Mouse (Mus musculus) retina, postnatal 7 days (tissue): ENCODE data around the gene Olfr65.

Source experiments
- DNase-seq: peaks from one replicate; pipeline ENCODE4 v3.0.0-alpha.2; 2012; ENCODE audit warnings: low read depth, low spot score

The Olfr65 gene

GRCm38 (mm10) chr7:103903187-103903586 lies at the start of gene Olfr65:
Gene Olfr65 (plus strand): TSS chr7:103903487.
- no peak for DNase-seq

DNA sequence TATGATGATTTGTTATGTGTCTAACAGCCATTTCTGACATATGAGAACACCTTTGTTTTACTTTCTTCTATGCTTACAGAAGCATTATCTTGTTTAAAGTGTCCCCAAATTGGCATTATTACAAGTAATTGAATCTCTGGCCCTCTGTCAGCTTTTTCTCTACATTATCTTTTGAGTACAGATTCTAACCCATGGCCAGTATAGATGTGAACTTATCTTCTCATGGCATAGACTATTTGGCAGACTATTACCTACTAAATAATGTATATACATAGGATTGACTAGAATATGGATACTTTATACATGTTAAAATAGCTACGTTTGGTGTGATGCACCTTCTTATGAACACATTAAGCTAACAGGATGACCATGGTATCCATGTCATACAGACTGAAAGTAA lies 48.6 kb upstream of the Olfr65 start:
- DNase-seq = no peak

DNA sequence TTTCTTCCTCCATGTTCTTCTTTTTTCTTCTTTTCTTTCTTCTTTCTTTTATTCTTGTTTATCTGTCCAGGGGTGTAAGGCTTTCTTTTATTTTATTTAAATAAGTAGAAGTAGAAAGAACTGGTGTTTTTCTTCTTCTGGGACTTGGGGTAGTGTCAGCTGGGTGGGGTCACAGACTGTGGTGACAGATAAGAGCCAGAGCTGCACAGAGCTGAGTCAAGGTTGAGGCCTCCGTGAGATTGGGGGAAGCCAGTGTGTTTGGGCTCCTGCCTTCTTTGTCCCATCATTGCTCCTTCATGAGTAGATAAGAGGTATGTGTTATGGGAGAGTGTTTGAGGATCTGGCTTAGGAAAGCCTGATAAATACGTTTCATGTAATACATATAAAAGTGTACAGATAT lies 44.2 kb upstream of the Olfr65 start:
- no peak for DNase-seq

GRCm38 (mm10) chr7:103860855-103861254 lies 42.4 kb upstream of the Olfr65 start:
- no peak for DNase-seq

DNA sequence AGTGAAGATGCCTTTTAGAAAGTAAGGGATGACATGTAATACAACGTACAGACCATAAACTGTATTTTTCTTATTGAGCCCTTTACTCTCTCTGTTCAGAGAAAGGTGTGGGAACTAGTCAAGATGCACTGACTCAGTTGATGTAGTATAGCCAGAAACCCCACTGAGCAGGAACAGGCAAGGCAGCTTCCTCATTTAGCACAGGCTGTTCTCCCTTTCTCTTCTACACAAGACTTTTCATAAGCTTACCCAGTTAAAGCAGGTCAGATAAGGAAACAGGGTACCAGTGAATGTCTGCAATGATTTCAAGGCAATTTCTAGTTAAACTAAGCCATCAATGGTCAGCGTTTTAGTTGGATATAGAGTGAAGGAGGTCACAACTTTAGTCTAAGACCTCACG lies 41.8 kb upstream of the Olfr65 start:
- no peak for DNase-seq

GRCm38 (mm10) chr7:103865716-103866115 lies 37.6 kb upstream of the Olfr65 start:
- no peak for DNase-seq

GRCm38 (mm10) chr7:103870667-103871066 lies 32.6 kb upstream of the Olfr65 start:
- no peak for DNase-seq

GRCm38 (mm10) chr7:103873064-103873463 lies 30.2 kb upstream of the Olfr65 start:
- no peak for DNase-seq

GRCm38 (mm10) chr7:103874451-103874850 lies 28.8 kb upstream of the Olfr65 start:
- no peak for DNase-seq

GRCm38 (mm10) chr7:103877093-103877492 lies 26.2 kb upstream of the Olfr65 start:
- no peak for DNase-seq

- no peak for DNase-seq
These were observed 17.1 kb upstream of the Olfr65 start, which contains the start of gene Olfr66 for GRCm38 (mm10) chr7:103886152-103886551. Gene Olfr66 (minus strand): TSS chr7:103886252.

DNA sequence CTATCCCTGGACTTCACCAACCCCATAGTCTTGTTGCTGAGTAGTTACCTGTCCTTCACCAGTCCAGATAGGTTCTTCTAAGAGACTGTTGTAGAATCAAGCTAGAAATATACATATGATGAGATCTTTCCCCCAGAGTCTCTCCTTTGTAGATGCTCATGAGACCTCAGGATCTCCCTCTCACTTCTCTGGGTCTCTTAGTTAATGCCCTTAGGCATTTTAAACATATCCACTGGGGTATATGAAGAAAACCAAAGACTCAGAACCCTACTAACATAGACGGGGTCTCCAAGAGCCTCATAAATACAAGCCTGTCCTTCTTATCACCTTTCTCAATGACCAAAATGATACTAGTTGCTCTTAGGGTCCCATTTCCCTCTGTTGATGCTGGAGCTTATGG lies 8.9 kb upstream of the Olfr65 start, which contains the start of gene Olfr64:
Olfr64 (minus strand) TSS at position 101 of the 400 bp plus-strand sequence.
- no peak for DNase-seq

- no peak for DNase-seq
These were observed 6.8 kb downstream of the Olfr65 start for GRCm38 (mm10) chr7:103910047-103910446.

DNA sequence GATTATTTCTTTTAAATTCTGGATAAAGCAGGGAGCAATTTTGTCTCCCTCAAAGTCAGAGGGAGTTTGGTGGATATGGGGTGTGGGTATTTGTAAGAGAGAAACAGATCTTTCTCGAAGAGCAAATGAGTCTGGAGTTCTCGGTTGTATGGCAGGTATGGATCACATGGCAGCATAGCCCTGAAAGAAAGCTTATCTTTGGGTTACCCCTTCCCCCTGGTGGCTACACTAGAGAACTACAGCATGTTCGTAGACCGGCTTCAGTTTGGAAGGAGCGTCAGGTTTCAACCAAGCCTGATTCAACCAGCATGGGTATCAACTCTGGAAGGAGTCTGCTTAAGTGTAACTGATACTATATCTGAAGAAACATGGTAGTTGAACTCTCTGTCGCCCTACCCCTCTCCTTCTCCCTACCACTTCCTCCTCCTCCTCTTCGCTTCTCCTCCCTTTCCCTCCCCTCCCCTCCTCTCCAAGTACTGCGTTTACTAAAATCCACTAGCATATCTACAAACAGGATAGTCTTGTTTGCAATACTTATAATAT lies 9.8 kb downstream of the Olfr65 start:
- no peak for DNase-seq

DNA sequence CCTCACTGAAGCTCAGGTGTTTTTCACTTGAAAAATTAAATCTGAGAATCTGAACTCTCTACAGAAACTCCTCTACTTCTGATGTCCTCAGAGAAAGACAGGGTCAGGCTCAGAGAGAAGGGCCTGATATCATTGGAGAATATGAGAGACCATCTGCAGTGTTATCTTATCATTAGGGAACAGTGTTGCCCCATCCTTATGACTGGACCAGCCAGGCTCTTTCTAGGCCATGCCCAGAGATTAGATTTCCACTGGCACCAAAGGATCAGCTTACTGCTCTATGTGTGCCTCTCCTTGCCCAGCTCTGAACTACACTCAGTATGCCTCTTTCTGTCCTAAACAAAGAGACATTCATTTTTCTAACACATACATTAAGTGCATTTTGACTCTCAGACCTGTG lies 12.1 kb downstream of the Olfr65 start:
- no peak for DNase-seq

DNA sequence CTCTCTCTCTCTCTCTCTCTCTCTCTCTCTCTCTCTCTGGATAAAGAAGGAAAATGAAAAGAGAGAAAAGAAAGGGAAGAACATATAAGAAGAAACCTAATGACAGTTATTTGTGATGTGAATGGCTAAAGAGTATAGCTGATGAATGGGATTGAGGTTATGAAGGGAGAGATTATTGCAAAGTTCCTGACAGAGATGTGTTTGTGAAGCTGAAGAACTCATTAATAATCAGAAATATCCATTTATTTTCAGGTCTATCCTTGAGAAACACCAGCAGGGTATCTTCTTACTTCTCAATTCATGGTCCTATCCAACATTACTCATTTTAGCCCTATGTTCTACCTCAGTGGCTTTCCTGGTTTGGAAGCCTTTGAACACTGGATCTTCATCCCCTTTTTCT lies 25.2 kb downstream of the Olfr65 start, which contains the start of gene Olfr631:
Olfr631 (plus strand) TSS at position 301 of the 400 bp plus-strand sequence.
- DNase-seq = no peak

GRCm38 (mm10) chr7:103934264-103934663 lies 31.0 kb downstream of the Olfr65 start, which contains the start of gene Olfr632:
Gene Olfr632 (plus strand): TSS chr7:103934347.
- DNase-seq = no peak

DNA sequence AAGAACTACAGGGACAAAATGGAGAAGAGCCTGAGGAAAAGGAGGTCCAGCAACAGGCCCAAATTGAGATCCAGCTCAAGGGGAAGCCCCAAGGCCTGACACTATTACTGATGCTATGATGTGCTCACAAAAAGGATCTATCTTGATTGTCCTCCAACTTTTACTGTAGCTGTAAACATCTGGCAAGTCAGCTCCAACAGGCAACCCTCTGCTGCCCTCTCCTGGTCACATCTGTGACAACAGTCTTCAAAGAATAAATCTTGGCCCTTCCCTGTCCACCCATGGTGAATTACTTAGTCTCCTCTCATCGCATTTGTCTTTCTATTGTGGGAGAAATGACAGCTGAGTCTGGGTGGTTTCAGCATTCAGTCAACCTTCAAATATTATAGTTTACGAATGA lies 39.4 kb downstream of the Olfr65 start:
- peak; percentile 27 for DNase-seq

DNA sequence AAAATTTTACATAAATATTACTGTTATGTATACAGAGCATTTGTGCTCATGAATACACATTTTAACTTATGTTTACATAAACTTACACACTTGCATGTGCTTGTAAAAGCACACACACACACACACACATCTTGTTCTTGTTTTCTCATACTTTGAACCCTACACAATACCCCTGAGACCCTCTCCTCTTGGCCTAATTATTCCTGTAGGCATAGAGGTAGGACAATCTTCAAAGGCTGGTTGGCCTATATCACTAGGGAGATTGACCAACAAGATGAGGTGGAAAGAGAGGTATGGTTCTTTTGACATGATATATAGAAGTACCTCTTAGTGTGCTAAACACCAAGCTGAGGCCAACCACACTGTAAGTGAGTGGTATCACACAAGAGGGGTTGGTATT lies 40.9 kb downstream of the Olfr65 start, which contains the start of gene Olfr633:
Olfr633 (plus strand) TSS at position 301 of the 400 bp plus-strand sequence.
- no peak for DNase-seq
